Mouse (Mus musculus) CH12.LX (cell line): Measurements from ENCODE around the gene Icos. TPM values are rescaled to one million over a fixed set of nuclear protein-coding genes. Genes with fewer than 3 reads are reported as not detected.

Source experiments
- DNase-seq: peaks from one replicate; pipeline ENCODE4 v3.0.0-alpha.2; 2013; ENCODE audit errors: extremely low read depth
- H3K27ac ChIP-seq: 2 replicates; pipeline ENCODE4 v1.5.1; 2012; ENCODE audit warnings: low read depth, mild to moderate bottlenecking, control low read depth, moderate library complexity; ENCODE audit not compliant: insufficient read depth
- H3K27me3 ChIP-seq: replicated peaks from 2 replicates; pipeline ENCODE3; 2012; ENCODE audit warnings: inconsistent platforms
- H3K36me3 ChIP-seq, 2 experiments: replicated peaks in 1 of 2; 2 replicates each; pipeline versions ENCODE3 to v1.6.1; 2012; ENCODE audit warnings: inconsistent platforms in 1 of 2, low read length in 1 of 2, mild to moderate bottlenecking in 1 of 2, mixed read lengths in 1 of 2, moderate library complexity in 1 of 2; ENCODE audit not compliant: control insufficient read depth in 1 of 2, insufficient read depth in 1 of 2
- H3K4me1 ChIP-seq, 2 experiments: 2 replicates each; pipeline ENCODE4 v1.6.1; 2012; ENCODE audit warnings: inconsistent platforms in 1 of 2, moderate library complexity in 1 of 2; ENCODE audit not compliant: insufficient read depth in 2 of 2, control insufficient read depth in 1 of 2
- H3K4me2 ChIP-seq: 2 replicates; pipeline ENCODE4 v1.6.1; 2012; ENCODE audit warnings: low read depth, mild to moderate bottlenecking, control low read depth; ENCODE audit not compliant: poor library complexity, insufficient read depth, severe bottlenecking
- H3K4me3 ChIP-seq, 3 experiments: fragments of 150-350 bp in 1 of 3; sonication (generic) in 1 of 3; replicated peaks in 1 of 3; 2 replicates each; pipeline versions ENCODE3 to v1.5.1; 2011 to 2012; ENCODE audit warnings: low read depth in 2 of 3, low read length in 2 of 3, mild to moderate bottlenecking in 2 of 3, moderate library complexity in 2 of 3, control low read depth in 1 of 3, improper control_type of control experiment in 1 of 3, inconsistent platforms in 1 of 3, mixed read lengths in 1 of 3; ENCODE audit not compliant: poor library complexity in 1 of 3
- H3K79me2 ChIP-seq: replicated peaks from 2 replicates; pipeline ENCODE4 v1.6.1; 2012; ENCODE audit warnings: mild to moderate bottlenecking, moderate library complexity; ENCODE audit not compliant: control insufficient read depth, poor library complexity, insufficient read depth, severe bottlenecking; ENCODE audit errors: extremely low read depth
- H3K9ac ChIP-seq: 2 replicates; pipeline ENCODE4 v1.6.1; 2012; ENCODE audit warnings: low read depth, mild to moderate bottlenecking, control low read depth, moderate library complexity; ENCODE audit not compliant: insufficient read depth
- H3K9me3 ChIP-seq: replicated peaks from 2 replicates; pipeline ENCODE3; 2012; ENCODE audit warnings: low read length, inconsistent platforms, mixed read lengths
- BHLHE40 ChIP-seq: IDR thresholded peaks from 2 replicates; pipeline ENCODE4 v1.6.1; 2011; ENCODE audit warnings: mild to moderate bottlenecking, low read depth, low read length, improper control_type of control experiment
- CHD1 ChIP-seq: IDR thresholded peaks from 2 replicates; pipeline ENCODE4 v1.6.1; 2012; ENCODE audit warnings: low read depth, low read length, improper control_type of control experiment, inconsistent platforms
- CHD2 ChIP-seq: IDR thresholded peaks from 2 replicates; pipeline ENCODE4 v1.6.1; 2011; ENCODE audit warnings: low read length, improper control_type of control experiment
- ELF1 ChIP-seq: IDR thresholded peaks from 2 replicates; pipeline ENCODE4 v1.6.1; 2014; ENCODE audit warnings: low read depth, mild to moderate bottlenecking, inconsistent platforms, low read length, improper control_type of control experiment
- ETS1 ChIP-seq: conservative IDR thresholded peaks from 2 replicates; pipeline ENCODE4 v1.6.1; 2012; ENCODE audit warnings: low read depth, mild to moderate bottlenecking, inconsistent platforms, low read length, improper control_type of control experiment, moderate library complexity
- GABPA ChIP-seq: IDR thresholded peaks from 2 replicates; pipeline ENCODE4 v1.6.1; 2012; ENCODE audit warnings: low read depth, low read length, improper control_type of control experiment, inconsistent platforms; ENCODE audit not compliant: insufficient replicate concordance
- HCFC1 ChIP-seq: IDR thresholded peaks from 2 replicates; pipeline ENCODE4 v1.6.1; 2012; ENCODE audit warnings: low read depth, mild to moderate bottlenecking, inconsistent platforms, low read length, improper control_type of control experiment
- KAT2A ChIP-seq: IDR thresholded peaks from 2 replicates; pipeline ENCODE4 v1.6.1; 2012; ENCODE audit warnings: low read length, improper control_type of control experiment, inconsistent platforms; ENCODE audit not compliant: insufficient replicate concordance
- MAFK ChIP-seq: IDR thresholded peaks from 2 replicates; pipeline ENCODE4 v1.6.1; 2011; ENCODE audit warnings: low read length, improper control_type of control experiment; ENCODE audit not compliant: insufficient replicate concordance
- MAX ChIP-seq: IDR thresholded peaks from 2 replicates; pipeline ENCODE4 v1.6.1; 2011; ENCODE audit warnings: low read length, improper control_type of control experiment
- MAZ ChIP-seq: IDR thresholded peaks from 2 replicates; pipeline ENCODE4 v1.6.1; 2012; ENCODE audit warnings: low read depth, mild to moderate bottlenecking, inconsistent platforms, low read length, improper control_type of control experiment, moderate library complexity
- MEF2A ChIP-seq: IDR thresholded peaks from 2 replicates; pipeline ENCODE4 v1.6.1; 2014; ENCODE audit warnings: low read depth, mild to moderate bottlenecking, inconsistent platforms, low read length, improper control_type of control experiment, borderline replicate concordance
- MXI1 ChIP-seq: IDR thresholded peaks from 2 replicates; pipeline ENCODE4 v1.6.1; 2011; ENCODE audit warnings: mild to moderate bottlenecking, low read depth, low read length, improper control_type of control experiment
- MYC ChIP-seq: IDR thresholded peaks from 2 replicates; pipeline ENCODE4 v1.6.1; 2011; ENCODE audit warnings: low read depth, mild to moderate bottlenecking, improper control_type of control experiment, low read length
- PAX5 ChIP-seq: IDR thresholded peaks from 2 replicates; pipeline ENCODE4 v1.6.1; 2012; ENCODE audit warnings: low read length, inconsistent platforms, mixed read lengths
- POLR2AphosphoS2 ChIP-seq: IDR thresholded peaks from 2 replicates; pipeline ENCODE4 v1.6.1; 2011; ENCODE audit warnings: low read depth, low read length, improper control_type of control experiment
- SIN3A ChIP-seq: IDR thresholded peaks from 2 replicates; pipeline ENCODE4 v1.6.1; 2012; ENCODE audit warnings: low read length, improper control_type of control experiment, inconsistent platforms
- SMC3 ChIP-seq: IDR thresholded peaks from 2 replicates; pipeline ENCODE4 v1.6.1; 2011; ENCODE audit warnings: low read depth, low read length, improper control_type of control experiment
- TBP ChIP-seq: conservative IDR thresholded peaks from 2 replicates; pipeline ENCODE4 v1.6.1; 2011; ENCODE audit warnings: low read depth, low read length, improper control_type of control experiment
- ZC3H11A ChIP-seq: IDR thresholded peaks from 2 replicates; pipeline ENCODE4 v1.6.1; 2012; ENCODE audit warnings: low read depth, mild to moderate bottlenecking, inconsistent platforms, low read length, improper control_type of control experiment
- ZKSCAN1 ChIP-seq: IDR thresholded peaks from 2 replicates; pipeline ENCODE4 v1.6.1; 2012; ENCODE audit warnings: low read depth, inconsistent platforms, low read length, improper control_type of control experiment, borderline replicate concordance
- ZMIZ1 ChIP-seq: IDR thresholded peaks from 2 replicates; pipeline ENCODE4 v1.6.1; 2012; ENCODE audit warnings: low read depth, mild to moderate bottlenecking, inconsistent platforms, low read length, improper control_type of control experiment
- dilution Hi-C: fragments of 300-500 bp; cut with MboI; formaldehyde crosslinking; loops from 2 replicates; pipeline ENCODE4 v1.14.3; 2020; ENCODE audit warnings: low sequenced_read_pairs; ENCODE audit not compliant: extremely low pct_unique_long_range_greater_than_20kb, extremely low pct_ligation_motif_present
- in situ Hi-C: fragments of 300-500 bp; cut with MboI; formaldehyde crosslinking; loops from 3 replicates; pipeline ENCODE4 v1.14.3; 2019; ENCODE audit warnings: low sequenced_read_pairs, low pct_ligation_motif_present, low pct_unique_long_range_greater_than_20kb, mixed read lengths
- polyA plus RNA-seq: library from polyadenylated mRNA; unstranded; fragments of >175 nt; gene quantifications from 2 replicates; pipeline ENCODE4 v1.2.1, GENCODE M21; 2012; ENCODE audit warnings: low read depth; ENCODE audit not compliant: insufficient read length
- total RNA-seq, 2 experiments: library from RNA; depleted of rRNA; stranded (reverse); fragments of 300-350 nt in 1 of 2; fragments of >200 nt in 1 of 2; gene quantifications; 2 replicates each; pipeline ENCODE4 v1.2.3; 2012 to 2014

The Icos gene
- total and polyA plus RNA-seq, 3 experiments, result 0.08 TPM; not detected in 2

- in situ Hi-C loops (no loop called here), dilution Hi-C loops (no loop called here)
- no peak overlapping the region for H3K27ac ChIP-seq
- TF ChIP-seq MAX, result no peak
- TF ChIP-seq TBP, result no peak
- no peak for TF ChIP-seq KAT2A
- no peak for TF ChIP-seq CHD2
- TF ChIP-seq BHLHE40, result no peak
- no peak for TF ChIP-seq POLR2AphosphoS2
- TF ChIP-seq ZC3H11A, result no peak
- no peak for TF ChIP-seq SMC3
- TF ChIP-seq ETS1, result no peak
- no peak for TF ChIP-seq PAX5
- no peak for TF ChIP-seq SIN3A
- no peak overlapping the region for H3K4me3 ChIP-seq
- no peaks in the 10 kb centered on the region for H3K36me3 ChIP-seq
- no peaks in the 10 kb centered on the region for H3K79me2 ChIP-seq
- no peak for DNase-seq
- peaks cover 0 to 6% of the 10 kb centered on the region in 2 experiments; a peak in 1 of 4 replicates for H3K4me1 ChIP-seq
- no peaks in the 10 kb centered on the region for H3K27me3 ChIP-seq
- H3K9ac ChIP-seq, result no peak overlapping the region
- no peaks in the 10 kb centered on the region for H3K9me3 ChIP-seq
- no peak overlapping the region for H3K4me2 ChIP-seq
Observed at GRCm38 (mm10) chr1:61039310-61039709, 61.6 kb downstream of the Icos start.

- H3K4me3 ChIP-seq, result no peak overlapping the region
- no peak for DNase-seq
- no peaks in the 10 kb centered on the region for H3K4me1 ChIP-seq
- no peaks in the 10 kb centered on the region for H3K79me2 ChIP-seq
- no peaks in the 10 kb centered on the region for H3K36me3 ChIP-seq
- in situ Hi-C loops (no loop called here), dilution Hi-C loops (no loop called here)
- no peak overlapping the region for H3K27ac ChIP-seq
- H3K27me3 ChIP-seq, result no peaks in the 10 kb centered on the region
- no peaks in the 10 kb centered on the region for H3K9me3 ChIP-seq
- no peak overlapping the region for H3K9ac ChIP-seq
- TF ChIP-seq ZMIZ1, result no peak
- no peak for TF ChIP-seq GABPA
- no peak for TF ChIP-seq CHD2
- TF ChIP-seq ELF1, result no peak
- no peak for TF ChIP-seq MAZ
- TF ChIP-seq MYC, result no peak
- TF ChIP-seq MXI1, result no peak
- no peak for TF ChIP-seq POLR2AphosphoS2
- no peak for TF ChIP-seq HCFC1
- TF ChIP-seq SMC3, result no peak
- TF ChIP-seq ZKSCAN1, result no peak
- no peak for TF ChIP-seq MEF2A
- no peak for TF ChIP-seq MAFK
- TF ChIP-seq SIN3A, result no peak
- no peak for TF ChIP-seq CHD1
- no peak overlapping the region for H3K4me2 ChIP-seq
Observed at GRCm38 (mm10) chr1:61040401-61040800, 62.7 kb downstream of the Icos start.
